Mouse (Mus musculus) embryonic facial prominence, embryonic 11.5 days (tissue): ENCODE measurements at regions not wholly inside any gene's neighbourhood (a gene's known extent, or its start where the extent isn't known, plus 50 kb on each side); places are given as distances from the start of the nearest gene placed in this dataset.

ENCODE experiments used
- ATAC-seq: fragments of 200-750 bp; cut with Nextera tagmentation; replicated peaks from 2 replicates; pipeline ENCODE4 v1.8.0; 2017; ENCODE audit warnings: low read depth; ENCODE audit not compliant: insufficient number of reproducible peaks, low FRiP score, low TSS enrichment
- DNase-seq: peaks from one replicate; pipeline ENCODE4 v3.0.0-alpha.2; 2015; ENCODE audit warnings: low spot score
- H3K27ac ChIP-seq: fragments of 300-500 bp; sonication (generic); replicated peaks from 2 replicates; pipeline ENCODE4 v1.5.1; 2014; ENCODE audit warnings: mild to moderate bottlenecking, low read depth, low read length, control low read depth
- H3K27me3 ChIP-seq: fragments of 300-500 bp; sonication (generic); 2 replicates; pipeline ENCODE4 v1.6.1; 2014; ENCODE audit warnings: mild to moderate bottlenecking, low read length, moderate library complexity, mixed read lengths; ENCODE audit not compliant: control insufficient read depth, insufficient read depth
- H3K36me3 ChIP-seq: fragments of 300-500 bp; sonication (generic); replicated peaks from 2 replicates; pipeline ENCODE4 v1.6.1; 2014; ENCODE audit warnings: low read depth, mild to moderate bottlenecking, low read length, moderate library complexity, mixed read lengths; ENCODE audit not compliant: control insufficient read depth, insufficient read depth
- H3K4me1 ChIP-seq: fragments of 300-500 bp; sonication (generic); 2 replicates; pipeline ENCODE4 v1.6.1; 2014; ENCODE audit warnings: low read length, mixed read lengths; ENCODE audit not compliant: control insufficient read depth, insufficient read depth
- H3K4me2 ChIP-seq: fragments of 300-500 bp; sonication (generic); 2 replicates; pipeline ENCODE4 v1.6.1; 2014; ENCODE audit warnings: low read depth, mild to moderate bottlenecking, control low read depth, low read length, moderate library complexity
- H3K4me3 ChIP-seq: fragments of 300-500 bp; sonication (generic); 2 replicates; pipeline ENCODE4 v1.5.1; 2014; ENCODE audit warnings: low read depth, low read length, control low read depth
- H3K9ac ChIP-seq: fragments of 300-500 bp; sonication (generic); replicated peaks from 2 replicates; pipeline ENCODE4 v1.6.1; 2014; ENCODE audit warnings: mild to moderate bottlenecking, control low read depth, low read length
- H3K9me3 ChIP-seq: fragments of 300-500 bp; sonication (generic); replicated peaks from 2 replicates; pipeline ENCODE4 v1.6.1; 2016; ENCODE audit warnings: mild to moderate bottlenecking, low read length, inconsistent platforms, mixed read lengths; ENCODE audit not compliant: control insufficient read depth
- WGBS: fragments of 180-500 bp; shearing (Covaris S2); extraction: QIAGEN DNeasy Blood & Tissue Kit; methylation state at CpG from one replicate; pipeline ENCODE4 v1.1.7; 2014; 5-methylcytosine and 5-hydroxymethylcytosine counted together

- Histone ChIP-seq H3K9me3 (no peaks in the 10 kb centered on the region), H3K4me2 (no peak overlapping the region), H3K27ac (no peak overlapping the region), H3K4me1 (no peaks in the 10 kb centered on the region), H3K9ac (no peak overlapping the region), H3K4me3 (no peak overlapping the region), H3K36me3 (no peaks in the 10 kb centered on the region), H3K27me3 (no peaks in the 10 kb centered on the region)
- 80% methylated on average over 9 of the region's 9 CpGs for WGBS
- DNase-seq: no peak
- ATAC-seq: no peak
Measured at GRCm38 (mm10) chr5:76048103-76048874, 70.0 kb upstream of the Kdr start.

GRCm38 (mm10) chr5:76043521-76044510 lies 65.6 kb upstream of the Kdr start:
- Histone ChIP-seq H3K4me3 (no peak overlapping the region), H3K36me3 (no peaks in the 10 kb centered on the region), H3K9me3 (no peaks in the 10 kb centered on the region), H3K9ac (no peak overlapping the region), H3K27me3 (no peaks in the 10 kb centered on the region), H3K27ac (no peak overlapping the region), H3K4me1 (no peaks in the 10 kb centered on the region), H3K4me2 (no peak overlapping the region)
- 35% methylated on average over 14 of the region's 14 CpGs for WGBS
- ATAC-seq: no peak
- peak; percentile 73 for DNase-seq

DNA sequence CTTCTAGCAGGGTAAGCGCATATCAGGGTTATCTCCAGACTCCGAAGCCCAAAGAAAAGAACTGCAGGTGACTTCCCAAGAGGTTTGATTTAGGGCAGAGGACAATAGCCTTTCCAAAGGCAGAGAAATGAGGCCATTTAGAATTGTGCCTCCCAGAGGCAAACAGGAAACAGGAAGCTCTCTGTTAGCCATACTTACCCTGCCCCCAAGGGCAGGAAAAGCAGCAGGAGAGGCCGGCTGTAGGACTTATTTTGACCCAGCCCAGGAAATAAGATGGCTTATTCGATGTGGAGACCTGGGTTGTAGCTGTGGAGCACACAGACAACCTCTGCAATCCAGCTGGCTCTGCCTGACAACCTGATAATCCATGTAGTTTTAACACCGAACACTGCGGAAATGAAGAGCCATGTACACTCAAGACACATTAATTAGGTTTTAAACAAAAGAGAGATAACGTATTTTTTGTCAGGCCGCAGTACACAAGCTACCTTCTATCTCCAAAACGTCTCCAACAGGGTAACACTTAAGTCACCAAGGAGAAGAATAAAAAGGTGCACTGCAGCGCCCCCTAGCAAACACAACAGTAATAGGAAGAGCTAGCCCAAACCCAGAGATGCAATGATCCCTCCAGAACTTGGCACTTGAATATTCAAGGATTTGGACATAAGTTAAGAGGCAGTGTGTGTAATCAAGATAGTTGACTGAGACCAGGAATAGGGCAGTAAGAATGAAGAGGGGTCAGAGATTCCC lies 62.4 kb upstream of the Kdr start:
- H3K4me1 ChIP-seq: no peaks in the 10 kb centered on the region
- WGBS: 57% methylated on average over 10 of the region's 10 CpGs

DNA sequence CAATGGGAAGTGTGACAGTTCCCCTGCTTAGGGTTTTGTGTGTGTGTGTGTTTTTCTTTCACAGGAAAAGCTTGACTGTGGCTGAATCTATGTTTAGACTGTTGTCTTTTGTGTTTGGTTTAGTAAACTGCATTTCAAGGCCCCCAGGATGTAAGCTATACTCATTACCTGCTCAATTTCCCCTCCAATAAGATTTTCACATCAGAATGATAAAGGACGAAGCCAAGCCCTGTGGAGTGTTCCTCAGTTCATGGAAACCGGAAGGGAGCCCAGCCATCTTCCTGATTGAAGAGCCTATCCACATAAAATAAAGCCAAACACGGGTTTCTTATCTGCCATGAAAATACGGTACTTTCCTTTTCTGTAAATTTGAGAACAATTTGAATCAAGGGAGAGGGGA lies 50.5 kb upstream of the Kdr start:
- ATAC-seq: no peak
- Histone ChIP-seq H3K27ac (no peak overlapping the region), H3K4me2 (no peak overlapping the region), H3K4me3 (no peak overlapping the region), H3K36me3 (no peaks in the 10 kb centered on the region), H3K27me3 (no peaks in the 10 kb centered on the region), H3K9me3 (no peaks in the 10 kb centered on the region), H3K4me1 (no peaks in the 10 kb centered on the region), H3K9ac (no peak overlapping the region)
- 42% methylated on average over 4 of the region's 4 CpGs for whole genome bisulfite sequencing
- DNase-seq: no peak

More for the DNA sequence above, 62.4 kb upstream of the Kdr start:
- Histone ChIP-seq H3K9ac (no peak overlapping the region), H3K4me3 (no peak overlapping the region), H3K9me3 (no peaks in the 10 kb centered on the region), H3K36me3 (no peaks in the 10 kb centered on the region), H3K4me2 (no peak overlapping the region), H3K27ac (no peak overlapping the region), H3K27me3 (no peaks in the 10 kb centered on the region)
- no peak for ATAC-seq
- DNase-seq: no peak
